Mouse (Mus musculus) layer of hippocampus, adult 18-20 months (tissue): ENCODE results near the gene Tm7sf2. TPM values are rescaled to one million over a fixed set of nuclear protein-coding genes. Genes with fewer than 3 reads are reported as not detected.
"Not testable (repeated sequence)": the region's sequence is repeated elsewhere in the genome, so short reads cannot be mapped to it uniquely, and the experiment has no call there.

Source experiments
- DNase-seq, 2 experiments: peaks; one replicate each; pipeline ENCODE4 v3.0.0; 2022; ENCODE audit warnings: low spot score in 2 of 2
- total RNA-seq, 2 experiments: library from RNA; stranded (reverse); gene quantifications; 2 replicates each; pipeline ENCODE4 v1.2.3; 2021

Gene Tm7sf2
- total RNA-seq, 2 experiments from 2014 or later: 22.4 to 24.4 TPM

GRCm38 (mm10) chr19:6045366-6046293 lies 22.5 kb downstream of the Tm7sf2 start:
- DNase-seq: no peak

- DNase-seq: not testable (repeated sequence)
These were observed 24.1 kb downstream of the Tm7sf2 start for GRCm38 (mm10) chr19:6044102-6044501.

- DNase-seq: no peak
These were observed 25.9 kb downstream of the Tm7sf2 start for GRCm38 (mm10) chr19:6042293-6042692.

GRCm38 (mm10) chr19:6040002-6040401 lies 28.2 kb downstream of the Tm7sf2 start:
- DNase-seq: no peak

GRCm38 (mm10) chr19:6038326-6038725 lies 29.8 kb downstream of the Tm7sf2 start:
- DNase-seq: no peak

GRCm38 (mm10) chr19:6037695-6038094 lies 30.5 kb downstream of the Tm7sf2 start:
- DNase-seq: no peak

- no peak for DNase-seq
These were observed 32.1 kb downstream of the Tm7sf2 start for GRCm38 (mm10) chr19:6035966-6036585.

- DNase-seq: no peak
These were observed 37.5 kb downstream of the Tm7sf2 start for GRCm38 (mm10) chr19:6030520-6031280.

GRCm38 (mm10) chr19:6029426-6029825 lies 38.7 kb downstream of the Tm7sf2 start:
- DNase-seq: no peak

GRCm38 (mm10) chr19:6028991-6029390 lies 39.2 kb downstream of the Tm7sf2 start:
- no peak for DNase-seq

GRCm38 (mm10) chr19:6023930-6024329 lies 44.2 kb downstream of the Tm7sf2 start:
- no peak for DNase-seq

- no peak for DNase-seq
These were observed 45.1 kb downstream of the Tm7sf2 start for GRCm38 (mm10) chr19:6023059-6023458.

- DNase-seq: no peak
These were observed 47.9 kb downstream of the Tm7sf2 start for GRCm38 (mm10) chr19:6020276-6020675.

GRCm38 (mm10) chr19:6018142-6019089 lies 49.8 kb downstream of the Tm7sf2 start:
- peak; percentile 66 to 92 for DNase-seq

GRCm38 (mm10) chr19:6016532-6016931 lies 51.6 kb downstream of the Tm7sf2 start:
- DNase-seq: peak in 1 of 2 experiments; percentile 29

GRCm38 (mm10) chr19:6015511-6016315 lies 52.5 kb downstream of the Tm7sf2 start, which contains the start of gene Capn1:
Gene Capn1, minus strand, starts transcription at chr19:6015897.
- peak; percentile 58 to 76 for DNase-seq

GRCm38 (mm10) chr19:6014991-6015510 lies 53.1 kb downstream of the Tm7sf2 start:
- DNase-seq: no peak

- DNase-seq: no peak
These were observed 54.5 kb downstream of the Tm7sf2 start for GRCm38 (mm10) chr19:6013691-6014090.
